36 mouse cellular contexts compared by ENCODE assay signal in genomic region chr11:55289851-55290391, GRCm38 (mm10). TPM values are rescaled to one million over a fixed set of nuclear protein-coding genes. Genes with fewer than 3 reads are reported as not detected.
DNase-seq lines count a peak whose midpoint lies in the region; ATAC-seq and TF ChIP-seq lines count a peak whose summit lies in the region.
"Had no signal": no experiment of that assay in that cellular context is flagged by ENCODE, and none has a peak within 500 bp of the region (broad histone marks: within the 10 kb centered on the region; RNA-seq: fewer than 3 reads in every experiment).

No protein-coding gene starts in this region.

- H3K4me1 ChIP-seq in MEL (ENCODE audit: control insufficient read depth in 1 of 2, insufficient read depth in 2 of 2, low read length in 2 of 2) = peaks cover 2 to 21% of the 10 kb centered on the region in 2 experiments; a peak in 3 of 4 replicates
- H3K4me1 ChIP-seq in intestine, embryonic 16.5 days (ENCODE audit: control insufficient read depth, insufficient read depth, low read length) = no peaks in the 10 kb centered on the region
- no peaks in the 10 kb centered on the region for H3K4me1 ChIP-seq in midbrain, postnatal 0 days (ENCODE audit: insufficient read depth, low read length)
- H3K4me1 ChIP-seq: embryonic facial prominence, embryonic 12.5 days; hindbrain, embryonic 13.5 days; liver, embryonic 12.5 days; neural tube, embryonic 12.5 days had no signal

- TF ChIP-seq RAD21 in MEL (IDR thresholded peaks at IDR 0.05; ENCODE audit: low read depth, low read length) = no peak

- 74% methylated on average over 5 of the region's 5 CpGs for WGBS in intestine, embryonic 16.5 days
- 87% methylated on average over 5 of the region's 5 CpGs for WGBS in midbrain, postnatal 0 days

- peaks cover 0 to 15% of the 10 kb centered on the region in 2 experiments; a peak in 2 of 4 replicates for H3K36me3 ChIP-seq in MEL (ENCODE audit: control insufficient read depth in 1 of 2, insufficient read depth in 2 of 2, low read length in 2 of 2)
- H3K36me3 ChIP-seq in intestine, embryonic 16.5 days (ENCODE audit: control insufficient read depth, insufficient read depth, low read length) = no peaks in the 10 kb centered on the region
- H3K36me3 ChIP-seq in midbrain, postnatal 0 days (ENCODE audit: insufficient read depth, low read length) = no peaks in the 10 kb centered on the region
- H3K36me3 ChIP-seq: embryonic facial prominence, embryonic 12.5 days; hindbrain, embryonic 13.5 days; liver, embryonic 12.5 days; neural tube, embryonic 12.5 days had no signal

- TF ChIP-seq POLR2A in MEL (IDR thresholded peaks at IDR 0.05; ENCODE audit: control insufficient read depth in 1 of 2, insufficient read depth in 1 of 2, low read depth in 1 of 2, low read length in 2 of 2, poor library complexity in 1 of 2) = no peak

- no peak for ATAC-seq in intestine, embryonic 16.5 days
- no peak for ATAC-seq in midbrain, postnatal 0 days (ENCODE audit: low FRiP score)
- ATAC-seq: CD4-positive, CD25-positive, alpha-beta regulatory T cell, adult 4 months; forebrain, embryonic 14.5 days; inflammation-experienced regulatory T-cells, adult 6 months; liver, embryonic 12.5 days; liver, postnatal 0 days; midbrain, embryonic 16.5 days; Patski had no signal

- no peaks in the 10 kb centered on the region for H3K79me2 ChIP-seq in MEL (ENCODE audit: control insufficient read depth, insufficient read depth, low read length, poor library complexity)

- no peaks in the 10 kb centered on the region for H3K9me3 ChIP-seq in MEL (replicated peaks; ENCODE audit: insufficient read depth, low read length)
- H3K9me3 ChIP-seq in intestine, embryonic 16.5 days (ENCODE audit: control insufficient read depth, low read length) = no peaks in the 10 kb centered on the region
- no peaks in the 10 kb centered on the region for H3K9me3 ChIP-seq in midbrain, postnatal 0 days (ENCODE audit: low read length)
- H3K9me3 ChIP-seq: embryonic facial prominence, embryonic 12.5 days; hindbrain, embryonic 13.5 days; liver, embryonic 12.5 days; neural tube, embryonic 12.5 days had no signal

- TF ChIP-seq EP300 in MEL (IDR thresholded peaks at IDR 0.05; ENCODE audit: low read depth in 1 of 2, low read length in 2 of 2) = peak; percentile 62 to 89

- no peak for TF ChIP-seq CTCF in MEL (IDR thresholded peaks at IDR 0.05 in 2 of 3, conservative IDR thresholded peaks at IDR 0.05 in 1 of 3; ENCODE audit: control insufficient read depth in 1 of 3, insufficient read depth in 1 of 3, low read depth in 2 of 3, low read length in 3 of 3, poor library complexity in 1 of 3, severe bottlenecking in 1 of 3)
- TF ChIP-seq CTCF in midbrain, postnatal 0 days (IDR thresholded peaks at IDR 0.05) = no peak

- H3K4me3 ChIP-seq in MEL (ENCODE audit: control insufficient read depth in 1 of 2, insufficient read depth in 1 of 2, low read depth in 2 of 2, low read length in 2 of 2) = no peak overlapping the region
- H3K4me3 ChIP-seq in intestine, embryonic 16.5 days (ENCODE audit: low read length) = no peak overlapping the region
- no peak overlapping the region for H3K4me3 ChIP-seq in midbrain, postnatal 0 days (ENCODE audit: low read depth, low read length)
- H3K4me3 ChIP-seq: embryonic facial prominence, embryonic 12.5 days; gastrocnemius, adult 2 months; hindbrain, embryonic 13.5 days; liver, embryonic 12.5 days; myocyte; neural tube, embryonic 12.5 days had no signal

- DNase-seq in right cerebral cortex, adult 18-20 months = peak; percentile 8
- DNase-seq in right cerebral cortex, postnatal 25 days = no peak
- DNase-seq in 416B (ENCODE audit: low read depth) = peak; percentile 71
- peak; percentile 82 for DNase-seq in MEL (ENCODE audit: low read depth, low spot score)
- peak; percentile 23 to 26 for DNase-seq in adrenal gland, postnatal 36 days
- no peak for DNase-seq in ovary, adult 18-20 months (ENCODE audit: low spot score)
- DNase-seq in midbrain, postnatal 0 days (ENCODE audit: low spot score) = no peak
- DNase-seq: cerebellum, adult 11 months; cerebellum, adult 9-11 months; embryo, embryonic 11 days; gastrocnemius, adult 2 months; gastrocnemius, postnatal 36 days; heart, adult 18-20 months; heart, postnatal 4 days; kidney, adult 18-20 months; kidney, postnatal 4 days; layer of hippocampus, postnatal 36 days; left cerebral cortex, postnatal 4 days; liver, postnatal 0 days; lung, postnatal 36 days; thymus, postnatal 4 days had no signal

- no peak overlapping the region for H3K4me2 ChIP-seq in intestine, embryonic 16.5 days (ENCODE audit: low read depth, low read length)
- H3K4me2 ChIP-seq in midbrain, postnatal 0 days (ENCODE audit: low read depth, low read length, poor library complexity, severe bottlenecking) = no peak overlapping the region
- H3K4me2 ChIP-seq: embryonic facial prominence, embryonic 12.5 days; heart, embryonic 11.5 days; hindbrain, embryonic 13.5 days; liver, embryonic 12.5 days; midbrain, embryonic 11.5 days; neural tube, embryonic 12.5 days had no signal

- H3K27me3 ChIP-seq in MEL (ENCODE audit: control insufficient read depth in 1 of 2, insufficient read depth in 2 of 2, low read length in 2 of 2) = peaks cover 2 to 10% of the 10 kb centered on the region in 2 experiments; a peak in 3 of 4 replicates
- no peaks in the 10 kb centered on the region for H3K27me3 ChIP-seq in intestine, embryonic 16.5 days (replicated peaks; ENCODE audit: control insufficient read depth, insufficient read depth, low read length)
- no peaks in the 10 kb centered on the region for H3K27me3 ChIP-seq in midbrain, postnatal 0 days (ENCODE audit: insufficient read depth, low read length)
- H3K27me3 ChIP-seq: embryonic facial prominence, embryonic 12.5 days; hindbrain, embryonic 13.5 days; liver, embryonic 12.5 days; neural tube, embryonic 12.5 days; Patski had no signal

- H3K9ac ChIP-seq in MEL (ENCODE audit: control insufficient read depth, low read depth, low read length, poor library complexity, severe bottlenecking) = no peak overlapping the region
- no peak overlapping the region for H3K9ac ChIP-seq in intestine, embryonic 16.5 days (ENCODE audit: low read depth, low read length)
- no peak overlapping the region for H3K9ac ChIP-seq in midbrain, postnatal 0 days (replicated peaks; ENCODE audit: low read length, poor library complexity, severe bottlenecking)
- H3K9ac ChIP-seq: embryonic facial prominence, embryonic 12.5 days; hindbrain, embryonic 13.5 days; liver, embryonic 12.5 days; liver, postnatal 0 days; neural tube, embryonic 12.5 days had no signal

- H3K27ac ChIP-seq in MEL (ENCODE audit: control insufficient read depth, low read depth, low read length) = peak overlapping the region; percentile 57; the same call in 1 of the 2 replicates
- no peak overlapping the region for H3K27ac ChIP-seq in intestine, embryonic 16.5 days (ENCODE audit: low read length)
- no peak overlapping the region for H3K27ac ChIP-seq in midbrain, postnatal 0 days (ENCODE audit: low read depth, low read length)
- H3K27ac ChIP-seq: embryonic facial prominence, embryonic 12.5 days; gastrocnemius, adult 2 months; hindbrain, embryonic 13.5 days; kidney, postnatal 0 days; liver, embryonic 12.5 days; neural tube, embryonic 12.5 days had no signal

TF ChIP-seq in MEL, 35 proteins besides CTCF, POLR2A, EP300 and RAD21 (continues in another document):
- TF ChIP-seq MAZ (IDR thresholded peaks at IDR 0.05; ENCODE audit: low read depth, low read length) (no peak), USF2 (IDR thresholded peaks at IDR 0.05; ENCODE audit: borderline replicate concordance in 1 of 2, insufficient read depth in 1 of 2, low read depth in 1 of 2, low read length in 2 of 2) (no peak), TBP (IDR thresholded peaks at IDR 0.05; ENCODE audit: low read depth, low read length) (no peak), NELFE (IDR thresholded peaks at IDR 0.05; ENCODE audit: low read depth, low read length) (no peak), ZC3H11A (IDR thresholded peaks at IDR 0.05; ENCODE audit: low read depth, low read length) (no peak), POLR2AphosphoS2 (IDR thresholded peaks at IDR 0.05; ENCODE audit: low read length) (no peak), E2F4 (IDR thresholded peaks at IDR 0.05; ENCODE audit: borderline replicate concordance, low read depth, low read length) (no peak), SMC3 (IDR thresholded peaks at IDR 0.05; ENCODE audit: low read depth, low read length) (no peak), CHD1 (IDR thresholded peaks at IDR 0.05; ENCODE audit: low read depth, low read length) (no peak), SIN3A (IDR thresholded peaks at IDR 0.05; ENCODE audit: low read length) (peak; percentile 35; the same call in 1 of the 2 replicates), GABPA (IDR thresholded peaks at IDR 0.05; ENCODE audit: low read depth, low read length) (no peak), CHD2 (IDR thresholded peaks at IDR 0.05; ENCODE audit: low read length) (no peak), ELF1 (IDR thresholded peaks at IDR 0.05; ENCODE audit: low read depth, low read length) (no peak), MAX (IDR thresholded peaks at IDR 0.05; ENCODE audit: low read length) (0 out of 2 replicates have a peak, but pooled peaks have one; percentile 40), ZNF384 (IDR thresholded peaks at IDR 0.05; ENCODE audit: low read depth, low read length) (no peak), TCF12 (IDR thresholded peaks at IDR 0.05; ENCODE audit: low read depth, low read length) (peak; percentile 37; the same call in 1 of the 2 replicates), USF1 (IDR thresholded peaks at IDR 0.05; ENCODE audit: low read depth, low read length) (no peak), ETS1 (IDR thresholded peaks at IDR 0.05; ENCODE audit: low read depth, low read length) (peak; percentile 72), MAFK (IDR thresholded peaks at IDR 0.05; ENCODE audit: borderline replicate concordance, low read depth, low read length) (peak; percentile 79), MEF2A (IDR thresholded peaks at IDR 0.05; ENCODE audit: extremely low read depth, insufficient replicate concordance, low read depth, low read length, poor library complexity, severe bottlenecking) (no peak), RCOR1 (IDR thresholded peaks at IDR 0.05; ENCODE audit: low read depth, low read length) (peak; percentile 80), ZKSCAN1 (IDR thresholded peaks at IDR 0.05; ENCODE audit: low read depth, low read length) (no peak), BHLHE40 (IDR thresholded peaks at IDR 0.05; ENCODE audit: borderline replicate concordance, low read depth, low read length) (peak; percentile 47; the same call in 1 of the 2 replicates)

RNA-seq across cellular contexts. Expression of gene Fat2, which starts 46.4 kb away (rescaled TPM):
- total RNA-seq in MEL (2012; rRNA removed) = under 0.01 and 0.03 TPM in 2 replicates
- under 1 TPM in 1 of 2 experiments, not detected in 1; 0.01 TPM for polyA plus RNA-seq in MEL (2012; ENCODE audit: insufficient read depth in 1 of 2, insufficient read length in 2 of 2, low read depth in 1 of 2, low replicate concordance in 2 of 2, missing spikeins in 1 of 2)
- under 1 TPM; 0.07 TPM for total RNA-seq in adrenal gland, postnatal 36 days (2021)
- 0.04 and 0.05 TPM in 2 replicates for polyA plus RNA-seq in intestine, embryonic 16.5 days (2015; fragmentation: Nextera tagmentation; extraction: Ambion mirVana)
- 1.1 and 4.2 TPM in 2 replicates for total RNA-seq in midbrain, postnatal 0 days (2014; rRNA removed)
- polyA plus RNA-seq in midbrain, postnatal 0 days (2015; fragmentation: Nextera tagmentation; extraction: Ambion mirVana) = 0.04 TPM in 2 replicates
- total RNA-seq: megakaryocyte, adult 5-6 weeks had no signal
- polyA plus RNA-seq: CD4-positive, CD25-positive, alpha-beta regulatory T cell, adult 4 months; heart, embryonic 11.5 days; inflammation-experienced regulatory T-cells, adult 6 months; liver, embryonic 12.5 days; liver, postnatal 0 days had no signal

Comparison
In these comparisons a context has a peak if more than half of its experiments do, and no peak if none do; other contexts are left out.
1. DNase-seq: peak in right cerebral cortex, adult 18-20 months (single experiment), 416B (single experiment), MEL (single experiment) and adrenal gland, postnatal 36 days (2 of 2); none in right cerebral cortex, postnatal 25 days (single experiment), ovary, adult 18-20 months (single experiment) and midbrain, postnatal 0 days (single experiment).